ENCODE assay signal across 11 mouse cellular contexts in the genomic region with DNA sequence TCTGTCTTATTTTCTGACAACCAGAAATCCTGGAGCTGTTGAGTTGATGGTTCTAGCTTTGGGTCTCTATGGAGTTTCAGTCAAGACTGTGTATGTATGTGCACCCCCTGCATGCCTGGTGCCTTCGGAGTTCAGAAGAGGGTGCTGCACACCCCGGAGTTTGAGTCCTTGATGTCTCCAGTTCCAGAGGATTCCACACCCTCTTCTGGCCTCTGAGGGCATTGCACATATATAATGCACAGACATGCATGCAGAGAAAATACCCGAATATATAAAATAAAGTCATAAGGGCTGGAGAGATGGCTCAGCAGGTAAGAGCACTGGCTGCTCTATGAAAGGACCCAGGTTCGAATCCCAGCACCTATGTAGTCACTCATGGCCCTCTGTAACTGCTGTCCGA. TPM values are rescaled to one million over a fixed set of nuclear protein-coding genes. Genes with fewer than 3 reads are reported as not detected.
DNase-seq lines count a peak whose midpoint lies in the region; ATAC-seq and TF ChIP-seq lines count a peak whose summit lies in the region.
"Had no signal": no experiment of that assay in that cellular context is flagged by ENCODE, and none has a peak within 500 bp of the region (broad histone marks: within the 10 kb centered on the region; RNA-seq: fewer than 3 reads in every experiment).

No protein-coding gene starts in this region.

- dilution Hi-C loops in CH12.LX (cut with MboI; ENCODE audit: extremely low pct_ligation_motif_present, extremely low pct_unique_long_range_greater_than_20kb, low sequenced_read_pairs), result no loop called here

- no peaks in the 10 kb centered on the region for H3K79me2 ChIP-seq in CH12.LX (replicated peaks; ENCODE audit: control insufficient read depth, extremely low read depth, insufficient read depth, poor library complexity, severe bottlenecking)

- ATAC-seq in liver, postnatal 0 days, result no peak

- no peak overlapping the region for H3K4me3 ChIP-seq in layer of hippocampus, adult 2 months
- H3K4me3 ChIP-seq in CH12.LX (replicated peaks in 1 of 3; ENCODE audit: low read depth in 2 of 3, low read length in 2 of 3, poor library complexity in 1 of 3), result no peak overlapping the region
- H3K4me3 ChIP-seq in liver, postnatal 0 days (ENCODE audit: low read depth, low read length), result no peak overlapping the region

- DNase-seq in layer of hippocampus, adult 2 months (ENCODE audit: low spot score in 2 of 2), result no peak
- DNase-seq in layer of hippocampus, adult 8-10 months (ENCODE audit: low spot score in 2 of 2), result no peak
- DNase-seq in CH12.LX (ENCODE audit: extremely low read depth) (peak; percentile 16), MEL-GATA-1-ER (ENCODE audit: extremely low read depth, low read depth) (peak; percentile 59)
- peak; percentile 23 for DNase-seq in liver, postnatal 0 days
- no peak for DNase-seq in yolk sac, embryonic 10.5 days (ENCODE audit: low spot score)
- no peak for DNase-seq in kidney, adult 11 months

- TF ChIP-seq EP300 in CH12.LX (IDR thresholded peaks at IDR 0.05; ENCODE audit: low read length), result no peak
- TF ChIP-seq EP300 in liver, postnatal 0 days (IDR thresholded peaks at IDR 0.05; ENCODE audit: low read depth), result no peak

- 57% methylated on average over 5 of the region's 5 CpGs for WGBS in liver, postnatal 0 days (ENCODE audit: insufficient replicate concordance)

- no peak overlapping the region for H3K9ac ChIP-seq in CH12.LX (ENCODE audit: insufficient read depth, low read depth)
- no peak overlapping the region for H3K9ac ChIP-seq in liver, postnatal 0 days (replicated peaks)

- no peak overlapping the region; the same call in 1 of the 2 replicates for H3K27ac ChIP-seq in layer of hippocampus, adult 2 months
- no peak overlapping the region for H3K27ac ChIP-seq in CH12.LX (ENCODE audit: insufficient read depth, low read depth)
- H3K27ac ChIP-seq in liver, postnatal 0 days (ENCODE audit: low read depth), result no peak overlapping the region

- no peak for TF ChIP-seq POLR2A in CH12.LX (IDR thresholded peaks at IDR 0.05; ENCODE audit: low read depth, low read length)

- peak; percentile 57 for TF ChIP-seq CTCF in layer of hippocampus, adult 2 months (conservative IDR thresholded peaks at IDR 0.05)
- TF ChIP-seq CTCF in CH12.LX (conservative IDR thresholded peaks at IDR 0.05 in 1 of 2, IDR thresholded peaks at IDR 0.05 in 1 of 2; ENCODE audit: low read depth in 2 of 2, low read length in 2 of 2), result peak in 1 of 2 experiments; percentile 61; a peak in 3 of 4 replicates
- TF ChIP-seq CTCF in liver, postnatal 0 days (IDR thresholded peaks at IDR 0.05; ENCODE audit: low read depth), result peak; percentile 51

- no peaks in the 10 kb centered on the region for H3K27me3 ChIP-seq in CH12.LX (replicated peaks)
- no peaks in the 10 kb centered on the region for H3K27me3 ChIP-seq in liver, postnatal 0 days (ENCODE audit: insufficient read depth, low read length)

- peaks cover 0 to 2% of the 10 kb centered on the region in 2 experiments; a peak in 1 of 4 replicates for H3K4me1 ChIP-seq in CH12.LX (ENCODE audit: control insufficient read depth in 1 of 2, insufficient read depth in 2 of 2)
- H3K4me1 ChIP-seq in liver, postnatal 0 days (ENCODE audit: insufficient read depth), result peaks cover 7% of the 10 kb centered on the region; the same call in 1 of the 2 replicates

- H3K4me2 ChIP-seq in CH12.LX (ENCODE audit: insufficient read depth, low read depth, poor library complexity, severe bottlenecking), result no peak overlapping the region
- no peak overlapping the region for H3K4me2 ChIP-seq in liver, postnatal 0 days (ENCODE audit: low read depth, low read length)
- H3K4me2 ChIP-seq: heart, embryonic 11.5 days had no signal

- H3K36me3 ChIP-seq in CH12.LX (replicated peaks in 1 of 2; ENCODE audit: control insufficient read depth in 1 of 2, insufficient read depth in 1 of 2, low read length in 1 of 2), result no peaks in the 10 kb centered on the region
- no peaks in the 10 kb centered on the region for H3K36me3 ChIP-seq in liver, postnatal 0 days (replicated peaks; ENCODE audit: insufficient read depth, low read length)

- in situ Hi-C loops in CH12.LX (cut with MboI; ENCODE audit: low pct_ligation_motif_present, low pct_unique_long_range_greater_than_20kb, low sequenced_read_pairs), result no loop called here

- TF ChIP-seq RAD21 in CH12.LX (IDR thresholded peaks at IDR 0.05; ENCODE audit: low read depth, low read length), result peak; percentile 26

- no peaks in the 10 kb centered on the region for H3K9me3 ChIP-seq in CH12.LX (replicated peaks; ENCODE audit: low read length)
- no peaks in the 10 kb centered on the region for H3K9me3 ChIP-seq in liver, postnatal 0 days (ENCODE audit: low read length)

TF ChIP-seq in CH12.LX, 34 proteins besides CTCF, POLR2A, EP300 and RAD21:
- TF ChIP-seq CHD1 (IDR thresholded peaks at IDR 0.05; ENCODE audit: low read depth, low read length), result no peak
- no peak for TF ChIP-seq ZNF384 (IDR thresholded peaks at IDR 0.05; ENCODE audit: low read depth, low read length)
- no peak for TF ChIP-seq RCOR1 (conservative IDR thresholded peaks at IDR 0.05; ENCODE audit: low read depth, low read length)
- no peak for TF ChIP-seq MXI1 (IDR thresholded peaks at IDR 0.05; ENCODE audit: low read depth, low read length)
- TF ChIP-seq SMC3 (IDR thresholded peaks at IDR 0.05; ENCODE audit: low read depth, low read length), result peak; percentile 38; the same call in 1 of the 2 replicates
- no peak for TF ChIP-seq KAT2A (IDR thresholded peaks at IDR 0.05; ENCODE audit: insufficient replicate concordance, low read length)
- TF ChIP-seq SIN3A (IDR thresholded peaks at IDR 0.05; ENCODE audit: low read length), result no peak

RNA-seq across cellular contexts. Expression of a gene that starts 3.1 kb away (rescaled TPM):
- not detected for total RNA-seq in layer of hippocampus, adult 2 months (2021)
- not detected for total RNA-seq in layer of hippocampus, adult 8-10 months (2022)
- total RNA-seq in CH12.LX (2012; rRNA removed) (not detected in 2 replicates), CH12.LX (2014; rRNA removed) (not detected in 2 replicates)
- polyA plus RNA-seq in CH12.LX (2012; ENCODE audit: insufficient read length, low read depth), result not detected in 2 replicates
- polyA plus RNA-seq in liver, postnatal 0 days (2015; fragmentation: Nextera tagmentation; extraction: Ambion mirVana), result not detected in 2 replicates
- total RNA-seq: adrenal gland, postnatal 10 days; layer of hippocampus, adult 18-20 months had no signal
- polyA plus RNA-seq: embryonic facial prominence, embryonic 14.5 days; heart, embryonic 11.5 days had no signal

RNA-seq across cellular contexts. Expression of a gene that starts 29.7 kb away (rescaled TPM):
- under 1 TPM in 1 of 2 experiments, not detected in 1; 0.18 TPM for total RNA-seq in layer of hippocampus, adult 2 months (2021)
- total RNA-seq in layer of hippocampus, adult 8-10 months (2022), result under 1 TPM in 1 of 4 experiments, not detected in 3; 0.16 TPM
- total RNA-seq in CH12.LX (2012; rRNA removed), result not detected in 2 replicates
- total RNA-seq in CH12.LX (2014; rRNA removed), result not detected in 2 replicates
- not detected in 2 replicates for polyA plus RNA-seq in CH12.LX (2012; ENCODE audit: insufficient read length, low read depth)
- polyA plus RNA-seq in liver, postnatal 0 days (2015; fragmentation: Nextera tagmentation; extraction: Ambion mirVana), result 0.09 and 0.11 TPM in 2 replicates
- total RNA-seq: layer of hippocampus, adult 18-20 months had no signal

RNA-seq across cellular contexts. Expression of a gene that starts 33.3 kb away (rescaled TPM):
- 10 to 100 TPM; 18.0 to 21.3 TPM for total RNA-seq in layer of hippocampus, adult 2 months (2021)
- total RNA-seq in layer of hippocampus, adult 8-10 months (2022), result 10 to 100 TPM; 19.5 to 24.0 (median 21.1) TPM
- total RNA-seq in CH12.LX (2012; rRNA removed), result 20.7 and 21.8 TPM in 2 replicates
- total RNA-seq in CH12.LX (2014; rRNA removed), result 12.0 and 13.2 TPM in 2 replicates
- polyA plus RNA-seq in CH12.LX (2012; ENCODE audit: insufficient read length, low read depth), result 32.7 and 38.9 TPM in 2 replicates
- 4.7 and 5.0 TPM in 2 replicates for polyA plus RNA-seq in liver, postnatal 0 days (2015; fragmentation: Nextera tagmentation; extraction: Ambion mirVana)

Comparison
In these comparisons a context has a peak if more than half of its experiments do, and no peak if none do; other contexts are left out.
1. DNase-seq: peak in CH12.LX (single experiment), MEL-GATA-1-ER (single experiment) and liver, postnatal 0 days (single experiment); none in layer of hippocampus, adult 2 months (0 of 2), layer of hippocampus, adult 8-10 months (0 of 2), yolk sac, embryonic 10.5 days (single experiment) and kidney, adult 11 months (single experiment).